Mouse (Mus musculus) lung, postnatal 0 days (tissue): Measurements from ENCODE around the gene Rab21.

ENCODE experiments used
- CTCF ChIP-seq: IDR thresholded peaks from 2 replicates; pipeline ENCODE4 v1.5.1; 2016; ENCODE audit warnings: antibody characterized with exemption, mild to moderate bottlenecking
- EP300 ChIP-seq: IDR thresholded peaks from 2 replicates; pipeline ENCODE4 v1.6.1; 2016; ENCODE audit warnings: antibody characterized with exemption, mild to moderate bottlenecking, control low read depth

DNA sequence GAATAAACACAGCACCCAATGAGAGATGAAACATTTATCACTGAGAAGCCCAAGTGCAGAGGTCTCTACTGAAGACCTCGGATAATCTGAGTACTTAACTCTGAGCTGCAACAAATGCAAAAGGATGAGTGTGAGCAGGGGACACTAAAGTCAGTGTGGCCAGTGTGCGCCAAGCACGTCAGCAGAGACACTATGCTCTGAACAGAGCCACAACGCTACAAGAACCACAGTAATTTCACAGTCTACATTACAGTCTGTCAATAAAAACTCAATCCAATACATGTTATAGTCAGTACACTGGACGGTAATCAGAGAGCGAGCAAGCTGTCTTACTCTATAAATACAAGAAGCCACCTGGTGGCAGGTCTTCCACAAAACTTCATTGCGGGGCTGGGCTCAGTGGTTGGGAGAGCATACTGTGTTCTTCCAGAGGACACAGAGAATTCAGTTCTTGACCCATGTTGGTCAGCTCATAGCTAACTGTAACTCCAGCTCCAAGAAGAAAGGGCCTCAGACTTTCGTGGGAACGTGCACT lies 18.9 kb downstream of the Rab21 start:
- TF ChIP-seq CTCF (peak; percentile 49), EP300 (no peak)
